Mouse (Mus musculus) T-helper 1 cell (primary cell): ENCODE results near the gene Cfap299.
"Not testable (repeated sequence)": the region's sequence is repeated elsewhere in the genome, so short reads cannot be mapped to it uniquely, and the experiment has no call there.

ENCODE experiments used
- in situ Hi-C: fragments of 300-600 bp; cut with MboI, MseI; formaldehyde crosslinking; loops from one replicate; pipeline ENCODE4 v1.15.1; 2025; ENCODE audit warnings: high pct_unique_total_duplicates

Gene Cfap299

DNA sequence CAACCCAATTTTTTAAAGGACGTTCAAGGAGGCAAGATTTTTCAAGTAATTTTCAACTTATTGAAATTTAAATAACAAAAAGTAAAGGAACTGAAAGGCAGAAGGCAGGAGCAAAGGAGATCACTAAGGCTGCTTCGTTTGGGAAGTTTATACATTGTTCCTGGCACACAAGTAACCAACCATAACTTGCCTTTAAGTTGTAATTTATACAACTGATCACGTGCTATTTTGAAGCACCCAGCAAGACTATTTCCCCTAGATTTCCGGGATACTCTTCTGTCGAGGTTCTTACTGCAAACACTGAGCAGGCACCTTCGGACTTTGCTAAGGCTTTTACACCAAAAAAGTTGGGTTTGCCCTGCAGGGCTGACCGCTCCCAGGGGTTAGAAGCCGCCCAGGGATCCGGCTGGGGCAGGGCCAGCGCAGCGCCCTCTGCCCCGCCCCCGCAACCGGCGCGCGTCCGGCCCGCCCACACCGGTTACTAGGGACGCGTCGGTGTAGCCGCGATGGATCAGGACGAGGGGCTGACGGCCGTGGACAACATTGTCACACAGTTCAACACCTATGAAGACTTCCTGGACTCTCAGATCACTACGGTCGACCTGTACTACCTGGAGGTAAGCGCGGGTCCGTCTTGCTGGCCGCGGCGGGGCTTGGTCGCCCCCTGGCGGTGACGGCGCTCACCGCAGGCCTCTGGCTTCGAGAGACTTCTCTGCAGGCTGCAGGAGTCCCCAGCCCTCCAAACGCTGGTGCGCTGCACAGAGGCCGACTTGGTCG, at the start of gene Cfap299:
Gene Cfap299, plus strand, starts transcription at position 457 of the 777 bp plus-strand sequence.
- in situ Hi-C loops: loop anchor here (5.0 kb wide), 1 partner anchor 142 kb away; no protein-coding TSS in a partner anchor

DNA sequence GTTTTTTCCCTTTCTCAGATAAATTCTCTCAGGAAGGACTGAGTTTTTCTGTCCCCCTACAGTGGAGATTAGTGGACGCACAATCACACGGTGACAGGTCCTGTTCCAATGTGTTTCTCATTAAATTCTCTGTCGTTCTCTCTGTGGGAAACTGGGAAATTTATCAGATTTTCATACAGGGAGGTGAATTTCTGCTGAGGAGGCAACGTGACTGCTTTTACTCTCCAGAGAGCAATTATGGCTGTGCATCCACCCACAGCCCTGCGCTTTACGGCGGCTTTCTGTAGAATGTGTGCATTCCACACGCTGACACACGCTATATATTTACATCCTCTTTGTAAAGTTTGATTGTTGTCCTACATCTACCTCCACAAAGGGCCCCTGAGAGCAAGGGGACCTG, 47.1 kb upstream of the Cfap299 start:
- in situ Hi-C loops: no loop called here

DNA sequence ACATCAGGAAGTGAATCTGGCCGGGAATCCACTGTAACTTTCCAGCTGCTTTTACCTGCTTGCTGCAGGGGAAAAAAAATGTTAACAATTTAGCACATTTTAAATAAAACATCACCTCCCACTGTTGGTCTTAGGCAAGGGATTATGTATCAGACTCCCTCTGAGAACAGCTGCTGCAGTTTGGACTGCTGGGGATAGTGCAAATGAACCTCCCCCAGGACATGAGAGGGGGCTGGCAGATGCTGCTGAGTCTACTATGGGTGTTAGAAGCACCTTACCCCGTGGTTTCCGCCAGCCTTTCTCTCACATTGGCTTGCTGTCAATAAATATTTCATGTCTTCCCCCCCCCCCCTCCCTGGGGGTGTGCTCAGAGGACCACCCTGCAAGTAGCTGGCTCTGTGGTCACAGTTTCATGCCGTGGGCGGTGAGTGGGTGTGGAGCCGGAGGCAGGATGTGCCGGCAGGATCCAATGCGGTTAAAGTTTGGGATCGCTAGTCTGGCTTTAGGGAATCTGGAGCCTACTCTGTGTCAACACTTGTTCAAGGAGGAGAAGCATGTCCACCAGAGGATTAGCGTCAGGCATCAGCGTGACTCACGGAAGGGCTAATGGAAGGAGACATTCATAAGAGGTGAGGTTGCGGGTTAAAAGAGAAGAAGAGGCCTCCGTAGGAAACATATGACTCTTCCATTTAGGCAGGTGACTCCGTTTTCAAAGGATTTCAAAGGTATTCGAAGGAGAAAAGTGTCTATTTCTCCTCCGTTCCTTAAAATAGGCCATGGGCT, 45.2 kb upstream of the Cfap299 start:
- in situ Hi-C loops: no loop called here

DNA sequence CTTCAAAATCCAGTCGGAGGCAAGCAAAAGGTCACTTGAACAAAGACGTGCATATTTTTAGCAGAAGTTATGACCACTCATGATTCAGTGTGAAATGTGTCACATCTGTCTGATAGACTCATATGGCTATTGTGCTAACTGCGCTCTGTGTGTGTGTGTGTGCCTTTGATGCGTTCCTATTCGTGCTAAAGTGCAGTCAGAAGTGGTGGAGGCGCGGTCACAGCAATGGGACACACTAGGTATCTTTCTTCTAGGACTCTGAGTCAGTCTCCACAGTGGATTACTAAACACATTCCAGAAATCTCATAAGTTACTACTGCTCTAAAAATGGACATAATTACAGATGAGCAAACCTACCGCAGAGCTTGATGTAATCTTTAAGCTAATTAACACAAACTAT, 38.5 kb upstream of the Cfap299 start:
- in situ Hi-C loops: no loop called here

DNA sequence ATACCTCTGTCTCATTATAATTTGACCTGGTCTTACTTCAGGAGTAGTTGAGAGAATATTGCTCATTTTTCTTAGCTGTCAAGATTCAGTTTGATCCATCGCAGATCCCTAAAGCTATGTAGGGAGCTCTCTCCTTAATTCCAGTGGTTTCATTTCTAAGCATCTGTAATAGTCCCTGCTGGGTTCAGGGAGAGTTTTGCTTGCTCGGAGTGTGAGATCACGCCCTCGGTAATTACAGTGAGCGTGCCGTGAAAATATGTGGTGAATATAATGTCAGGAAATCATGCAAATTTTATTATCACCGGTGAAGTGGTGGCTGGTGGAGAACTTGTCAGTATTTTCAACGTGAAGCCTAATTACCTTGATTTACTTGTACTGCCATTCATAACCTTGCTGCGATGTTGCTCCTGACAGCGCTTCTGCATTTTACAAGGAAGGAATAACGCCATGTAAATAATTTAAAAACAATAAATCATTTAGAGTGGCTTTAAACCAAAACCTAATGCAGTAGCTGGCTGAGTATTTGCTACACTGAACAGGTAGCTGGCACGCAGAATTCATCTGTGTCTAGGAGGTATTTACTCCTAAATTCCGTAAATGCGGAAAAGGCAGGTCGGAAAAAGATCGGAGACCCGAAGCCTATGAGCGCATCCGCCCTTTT, 36.6 kb upstream of the Cfap299 start:
- in situ Hi-C loops: no loop called here

DNA sequence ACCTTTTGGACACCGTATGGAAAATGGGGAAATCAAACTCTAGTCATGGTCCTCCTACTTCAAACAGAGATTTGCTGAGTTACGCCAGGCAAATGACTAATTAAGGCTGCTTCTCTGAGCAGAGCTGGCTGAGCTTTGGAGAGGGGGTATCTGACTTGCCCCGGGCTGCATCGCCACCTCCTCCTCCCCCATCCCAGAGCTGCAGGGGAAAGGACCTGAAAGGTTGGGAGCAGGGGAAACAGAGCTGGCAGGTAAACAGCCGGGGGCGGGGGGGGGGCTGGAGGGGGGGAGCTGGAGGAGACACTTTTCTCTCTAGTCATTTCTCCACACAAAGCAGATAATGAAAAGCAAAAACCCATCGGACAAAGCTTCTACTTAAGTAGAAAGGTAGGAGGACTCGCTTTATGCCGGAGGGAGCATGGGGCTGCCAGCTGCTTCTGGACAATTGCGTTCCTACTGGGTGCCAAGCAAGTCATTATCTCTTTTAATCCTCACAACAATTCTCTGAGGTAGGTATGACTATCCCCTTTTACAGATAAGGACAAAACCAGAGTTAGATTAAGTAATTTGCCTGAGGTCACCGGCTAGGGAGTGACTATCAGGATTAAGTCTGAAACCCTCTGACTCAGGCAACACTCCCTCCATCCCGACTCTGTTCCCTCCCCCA, 35.9 kb upstream of the Cfap299 start:
- in situ Hi-C loops: no loop called here

DNA sequence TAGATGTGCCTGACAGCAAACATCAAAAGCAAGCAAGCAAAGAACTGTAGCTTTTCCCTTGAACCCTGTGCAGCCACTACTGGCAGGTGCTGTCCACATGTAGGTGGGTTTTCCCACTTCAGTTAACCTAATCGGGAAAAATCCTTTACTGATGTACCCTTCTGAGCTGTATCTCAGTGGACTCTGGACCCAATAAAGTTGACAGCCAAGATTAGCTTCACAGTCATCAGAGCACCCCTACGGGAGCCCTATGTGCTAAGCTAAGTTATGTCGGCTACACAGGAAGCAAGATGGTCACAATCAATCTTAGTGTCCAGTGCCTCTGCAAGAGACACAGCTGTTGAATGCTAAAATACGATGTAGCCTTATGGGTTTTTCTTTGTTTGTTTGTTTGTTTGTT, 29.0 kb upstream of the Cfap299 start:
- in situ Hi-C loops: no loop called here

DNA sequence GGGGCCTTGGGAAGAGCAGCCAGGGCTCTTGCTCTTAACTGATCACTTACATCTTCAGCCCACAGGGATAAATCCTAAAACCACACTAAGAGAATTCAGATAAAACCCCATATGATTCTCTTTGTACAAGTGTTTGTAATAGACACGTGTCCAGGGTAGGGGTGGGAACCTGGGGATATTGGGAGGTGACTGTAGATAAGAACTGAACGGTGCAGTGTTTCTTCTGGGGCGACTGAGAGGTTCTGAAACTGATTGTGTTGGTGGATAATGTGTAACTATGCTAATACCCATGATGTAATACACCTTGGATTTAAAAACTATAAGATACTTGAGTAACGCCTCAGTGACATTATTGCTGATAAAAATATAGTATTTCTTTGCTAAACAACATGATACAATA, 23.4 kb upstream of the Cfap299 start:
- in situ Hi-C loops: no loop called here

DNA sequence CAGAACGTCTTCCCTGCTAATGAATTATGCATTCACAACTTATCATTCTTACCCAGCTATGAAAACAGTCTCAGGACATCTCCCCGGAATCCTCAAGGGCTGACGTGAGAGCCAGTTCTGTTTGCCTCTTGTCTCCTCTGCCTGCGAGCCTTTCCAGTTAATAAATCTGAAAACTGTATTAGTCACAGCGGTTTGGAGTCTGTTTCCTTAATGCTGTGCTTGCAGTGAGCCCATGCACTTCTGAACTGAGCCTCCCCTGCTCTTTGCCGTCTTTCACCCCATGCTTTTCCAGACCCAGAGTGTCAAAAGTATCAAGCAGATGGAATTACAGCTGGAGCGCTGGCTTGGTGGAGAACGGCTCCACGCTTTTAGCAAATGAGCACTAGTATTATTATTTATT, 22.6 kb upstream of the Cfap299 start:
- in situ Hi-C loops: no loop called here

DNA sequence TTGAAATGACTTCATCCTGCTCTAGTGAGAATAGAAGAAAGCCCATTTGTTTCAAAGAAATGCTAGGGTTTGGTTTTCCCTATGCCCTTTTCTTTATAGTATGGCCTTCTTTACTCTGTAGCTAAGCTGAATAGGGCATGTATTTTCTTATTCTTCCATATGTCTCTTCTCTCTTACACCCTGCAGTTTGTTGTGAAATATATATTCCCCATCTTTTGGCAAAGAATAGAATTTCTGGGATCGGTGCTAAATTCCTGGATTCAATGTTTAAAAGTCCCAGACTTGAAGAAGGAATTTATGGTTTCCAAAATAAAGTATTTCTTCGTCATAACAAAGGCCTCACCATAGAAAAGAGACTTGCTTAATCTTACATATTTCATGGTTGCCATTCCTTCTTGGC, 2.5 kb upstream of the Cfap299 start:
- in situ Hi-C loops: loop anchor here (5.0 kb wide), 1 partner anchor 139 kb away; no protein-coding TSS in a partner anchor

DNA sequence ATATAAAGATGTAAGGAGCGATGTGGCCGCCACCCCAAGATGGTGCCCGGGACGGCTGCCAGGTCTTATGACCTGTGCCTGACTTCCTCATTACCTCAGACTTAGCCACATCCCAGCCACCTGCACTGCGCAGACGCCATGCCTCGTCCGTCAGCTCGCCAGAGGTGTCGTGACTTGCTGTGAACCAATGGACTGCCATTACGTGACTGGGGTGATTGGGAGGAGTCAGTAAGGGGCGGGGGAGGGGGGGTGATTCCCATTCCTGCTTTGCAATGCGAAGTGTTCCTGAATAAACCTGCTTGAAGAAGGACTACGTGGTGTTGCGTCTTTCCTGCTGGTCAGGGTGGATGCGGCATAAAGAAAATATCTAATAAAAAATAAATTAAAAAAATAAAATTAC, 14.6 kb downstream of the Cfap299 start:
- in situ Hi-C loops: not testable (repeated sequence)

DNA sequence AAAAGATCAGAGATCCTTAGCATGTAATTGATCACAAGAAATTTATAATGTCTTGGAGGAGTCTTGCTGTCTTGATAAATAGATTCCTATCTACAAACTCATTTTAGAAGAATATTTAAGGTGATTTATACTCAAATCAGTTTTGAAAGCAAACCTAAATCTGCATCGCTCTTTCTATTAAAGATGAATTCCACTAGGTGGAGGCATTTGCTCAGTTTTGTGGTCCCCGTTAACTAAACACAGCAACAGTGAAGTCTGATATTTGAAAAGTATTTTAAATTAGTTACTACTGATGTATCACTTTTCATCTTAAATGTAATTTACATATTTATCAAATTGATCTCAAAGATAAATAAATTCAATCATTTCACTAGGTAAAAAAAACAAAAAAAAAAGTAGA, 15.5 kb downstream of the Cfap299 start:
- in situ Hi-C loops: no loop called here

DNA sequence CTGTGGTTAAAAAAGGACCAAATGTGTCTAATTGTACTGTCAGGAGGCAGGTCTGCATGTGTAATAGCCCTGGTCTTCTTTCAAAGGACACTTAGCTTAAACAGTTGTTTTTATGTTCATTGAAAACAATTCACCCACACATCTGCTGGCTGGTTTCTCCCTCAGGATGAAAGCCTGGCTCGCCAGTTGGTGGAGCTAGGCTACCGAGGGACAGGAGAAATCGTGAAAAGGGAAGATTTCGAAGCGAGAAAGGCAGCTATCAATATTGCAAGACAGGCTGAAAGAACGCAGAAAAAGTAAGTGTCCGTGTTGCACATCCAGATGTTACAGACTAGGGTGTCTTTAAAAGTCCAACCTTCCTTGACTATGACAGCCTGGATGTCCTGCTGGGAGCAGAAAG, 17.0 kb downstream of the Cfap299 start:
- in situ Hi-C loops: no loop called here

DNA sequence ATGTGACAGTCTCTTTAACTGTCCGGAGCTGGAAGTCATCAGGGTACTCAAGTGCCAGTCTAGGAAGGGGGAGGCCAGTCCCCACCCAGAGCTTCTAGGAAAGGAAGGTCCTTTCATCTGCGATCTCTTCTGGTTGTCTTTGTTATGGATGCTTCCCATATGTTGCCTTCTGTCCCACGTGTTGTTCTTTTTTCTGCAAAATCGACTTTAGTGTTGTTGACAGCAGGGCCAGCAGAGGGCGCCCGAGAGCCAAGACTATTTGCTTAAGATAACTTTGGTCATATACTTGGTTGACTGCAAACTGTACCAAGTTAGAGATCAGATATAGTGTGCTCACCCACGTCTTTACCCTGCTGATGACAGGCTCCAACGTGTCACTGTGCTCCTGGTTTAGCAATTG, 19.5 kb downstream of the Cfap299 start:
- in situ Hi-C loops: no loop called here

DNA sequence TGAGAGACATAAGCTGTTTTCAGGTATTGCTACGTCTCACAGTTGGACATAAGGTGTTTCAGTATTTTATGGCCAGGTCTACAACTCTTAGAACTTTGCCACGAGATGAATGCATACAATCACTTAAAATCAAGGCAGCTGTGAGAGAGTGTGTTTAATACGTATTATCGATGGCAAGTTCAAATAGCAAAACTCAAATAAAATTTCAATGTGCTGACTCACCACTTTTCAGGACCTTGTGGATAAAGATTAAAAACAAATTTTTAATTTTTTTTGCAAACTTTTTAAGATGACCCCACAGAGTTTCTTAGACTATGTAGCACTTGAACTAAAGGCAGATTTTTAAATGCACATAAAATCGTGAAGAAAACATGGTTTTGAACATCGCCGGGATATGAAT, 30.8 kb downstream of the Cfap299 start:
- in situ Hi-C loops: loop anchor here (10.0 kb wide), 1 partner anchor 495 kb away; the partner anchor contains the start of gene Bmp3

DNA sequence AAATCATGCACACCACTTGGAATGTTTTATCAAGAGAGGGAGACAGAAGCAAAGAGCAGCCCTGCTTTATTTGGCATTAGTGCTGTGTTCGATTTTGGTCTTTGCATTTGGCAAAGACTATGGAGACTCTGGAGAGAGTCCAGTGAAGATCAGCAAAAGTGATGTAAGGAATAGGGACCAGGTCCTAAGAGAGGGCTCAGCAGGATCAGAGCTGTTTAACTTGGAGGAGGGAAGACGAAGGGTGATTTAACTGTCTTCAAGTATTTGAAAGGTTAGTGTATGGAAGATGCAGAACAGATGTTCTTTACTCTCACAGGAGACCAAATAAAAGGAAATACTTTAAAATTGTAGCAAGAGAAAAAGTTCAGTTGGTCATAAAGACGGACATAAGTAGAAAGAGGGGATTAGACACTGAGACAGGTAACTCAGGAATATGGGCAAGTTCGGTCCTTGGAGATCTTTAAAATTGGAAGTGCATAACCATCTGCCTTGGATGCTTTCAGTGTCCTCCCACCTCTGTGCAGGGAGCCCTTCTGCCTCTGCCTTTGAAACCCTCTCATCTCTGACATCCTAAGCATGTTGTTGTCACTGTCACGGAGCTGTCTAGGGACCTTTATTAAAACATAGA, 31.8 kb downstream of the Cfap299 start:
- in situ Hi-C loops: no loop called here

DNA sequence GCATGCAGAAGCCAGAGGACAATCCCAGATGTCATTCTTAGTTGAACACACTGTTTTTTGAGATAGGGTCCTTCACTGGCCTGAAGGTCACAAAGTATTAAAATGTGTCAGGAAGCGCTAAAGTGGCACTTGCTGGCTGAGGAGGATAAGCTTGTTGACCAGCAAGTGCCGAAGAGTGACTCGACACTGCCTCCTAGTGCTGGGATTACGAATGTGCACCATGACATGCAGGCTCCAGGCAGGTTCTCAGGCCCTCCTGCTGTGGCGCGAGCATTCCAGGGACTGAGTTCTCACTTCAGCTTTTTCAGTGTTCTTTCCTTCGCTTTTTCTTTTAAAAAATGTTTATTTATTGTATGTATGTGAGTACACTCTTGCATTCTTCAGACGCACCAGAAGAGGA, 34.3 kb downstream of the Cfap299 start:
- in situ Hi-C loops: no loop called here

DNA sequence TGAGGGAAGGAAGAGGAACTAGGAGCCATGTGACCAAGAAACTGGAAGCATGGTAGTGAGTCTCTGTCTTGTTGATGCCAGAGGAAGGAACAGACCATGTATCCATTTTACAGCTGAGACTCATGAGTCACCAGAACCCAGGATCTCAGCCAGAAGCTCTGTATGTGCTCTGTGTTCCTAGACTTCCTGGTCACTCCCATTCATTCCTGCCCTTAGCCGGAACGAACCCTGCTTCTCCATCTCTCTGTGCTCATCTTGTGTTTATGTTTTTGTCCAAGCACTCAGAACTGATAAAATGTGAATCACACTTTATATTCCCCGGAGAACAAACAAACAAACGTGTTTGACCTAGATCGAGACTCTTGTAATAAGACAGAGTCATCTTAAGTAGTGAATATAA, 36.2 kb downstream of the Cfap299 start:
- in situ Hi-C loops: no loop called here

DNA sequence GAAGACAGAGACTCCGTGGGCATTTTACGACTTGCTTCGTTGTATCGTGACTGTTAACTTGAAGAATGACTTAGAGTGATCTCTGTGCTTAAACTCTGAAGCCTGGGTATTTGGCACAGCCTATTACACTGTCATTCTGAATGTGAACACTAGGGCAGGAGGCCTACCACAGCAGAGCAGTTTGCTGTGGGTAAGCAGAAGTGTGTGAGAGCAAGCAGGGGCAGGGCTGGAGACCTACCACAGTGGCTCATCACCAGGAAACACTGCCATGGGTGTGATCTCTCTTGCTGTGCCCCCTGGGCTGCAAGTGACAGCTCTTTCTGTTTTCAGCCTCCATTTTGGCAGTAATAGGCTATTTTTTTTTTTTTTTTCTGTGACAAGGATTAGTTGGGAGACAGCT, 39.7 kb downstream of the Cfap299 start:
- in situ Hi-C loops: no loop called here

DNA sequence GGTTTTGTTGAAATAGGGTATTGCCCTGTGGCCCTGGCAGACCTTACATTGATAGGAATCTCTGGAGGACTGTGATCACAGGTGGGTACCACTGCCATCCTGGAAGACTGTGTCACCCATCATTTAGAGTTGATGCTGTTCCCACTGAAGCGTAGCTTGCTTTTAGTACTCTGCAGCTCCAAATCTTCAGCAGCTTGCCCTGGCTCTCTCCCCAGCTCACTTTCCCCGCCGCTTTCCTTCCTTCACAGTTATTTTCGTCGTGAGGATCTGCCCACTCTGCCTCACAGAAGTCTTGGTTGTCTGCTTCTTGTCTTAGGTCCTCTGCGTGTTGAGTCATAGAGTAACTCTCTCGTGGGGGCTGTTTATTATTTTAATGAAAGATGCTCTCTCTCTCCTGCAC, 40.3 kb downstream of the Cfap299 start:
- in situ Hi-C loops: no loop called here

DNA sequence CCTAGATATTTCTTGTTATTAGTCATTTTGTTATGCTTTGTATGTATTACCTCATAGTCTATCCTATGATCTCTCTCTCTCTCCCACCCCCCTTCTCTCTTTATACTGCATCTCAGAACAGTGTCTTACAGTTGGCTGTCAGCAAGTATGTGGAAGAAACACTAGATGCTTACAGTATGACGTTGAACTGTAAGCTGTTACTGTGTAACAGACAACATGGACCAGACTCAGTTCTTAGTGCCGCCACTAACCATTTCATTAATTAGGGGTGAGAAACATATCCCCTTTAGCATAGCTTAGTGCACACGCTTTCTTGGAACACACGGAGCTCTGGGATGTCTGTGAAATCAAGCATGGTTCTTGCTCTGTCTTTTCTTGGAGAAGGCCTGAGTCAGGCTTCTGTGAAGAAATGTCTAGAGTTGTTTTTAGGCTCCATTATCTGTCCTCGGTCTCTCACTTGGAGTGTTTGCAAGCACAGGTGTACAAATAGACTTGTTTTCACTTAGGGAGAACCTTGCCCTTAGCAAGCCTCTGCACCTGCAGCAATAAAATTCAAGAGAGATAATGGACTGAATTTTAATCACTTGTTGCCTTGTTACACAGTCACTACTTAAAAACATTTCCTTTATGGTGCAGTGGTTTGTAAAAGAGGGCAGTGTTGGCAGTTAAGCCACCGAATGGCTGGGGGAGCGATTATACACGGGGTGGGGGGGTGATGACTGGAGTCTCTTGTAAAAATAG, 47.1 kb downstream of the Cfap299 start:
- in situ Hi-C loops: no loop called here
